8 mouse cellular contexts compared by ENCODE assay signal in genomic region chr15:27784126-27784563, GRCm38 (mm10).
DNase-seq lines count a peak whose midpoint lies in the region; ATAC-seq lines count a peak whose summit lies in the region.

No protein-coding gene starts in this region.

- peak overlapping the region; percentile 21 for H3K4me3 ChIP-seq in intestine, embryonic 16.5 days (ENCODE audit: low read length)
- H3K4me3 ChIP-seq in liver, embryonic 16.5 days (ENCODE audit: low read depth, low read length), result peak overlapping the region; percentile 21
- H3K4me3 ChIP-seq in neural tube, embryonic 15.5 days (replicated peaks), result no peak overlapping the region

- WGBS in intestine, embryonic 16.5 days, result 16% methylated on average over 10 of the region's 10 CpGs
- WGBS in liver, embryonic 16.5 days (ENCODE audit: insufficient replicate concordance), result 8% methylated on average over 10 of the region's 10 CpGs
- 11% methylated on average over 10 of the region's 10 CpGs for WGBS in neural tube, embryonic 15.5 days

- peak overlapping the region; percentile 51 for H3K4me2 ChIP-seq in intestine, embryonic 16.5 days (ENCODE audit: low read depth, low read length)
- H3K4me2 ChIP-seq in liver, embryonic 16.5 days (ENCODE audit: low read depth, low read length), result peak overlapping the region; percentile 39
- peak overlapping the region; percentile 35 for H3K4me2 ChIP-seq in neural tube, embryonic 15.5 days

- peaks cover 60% of the 10 kb centered on the region for H3K4me1 ChIP-seq in intestine, embryonic 16.5 days (ENCODE audit: control insufficient read depth, insufficient read depth, low read length)
- no peaks in the 10 kb centered on the region; the same call in 1 of the 2 replicates for H3K4me1 ChIP-seq in liver, embryonic 16.5 days (ENCODE audit: control insufficient read depth, low read depth, low read length)
- H3K4me1 ChIP-seq in neural tube, embryonic 15.5 days, result peaks cover 98% of the 10 kb centered on the region

- peak overlapping the region; percentile 88 for H3K27ac ChIP-seq in intestine, embryonic 16.5 days (ENCODE audit: low read length)
- peak overlapping the region; percentile 77 for H3K27ac ChIP-seq in liver, embryonic 16.5 days (ENCODE audit: low read length)
- H3K27ac ChIP-seq in neural tube, embryonic 15.5 days (replicated peaks), result peak overlapping the region; percentile 82

- no peaks in the 10 kb centered on the region for H3K27me3 ChIP-seq in intestine, embryonic 16.5 days (replicated peaks; ENCODE audit: control insufficient read depth, insufficient read depth, low read length)
- no peaks in the 10 kb centered on the region for H3K27me3 ChIP-seq in liver, embryonic 16.5 days (ENCODE audit: control insufficient read depth, insufficient read depth, low read depth, low read length)
- H3K27me3 ChIP-seq in neural tube, embryonic 15.5 days (replicated peaks), result no peaks in the 10 kb centered on the region

- H3K9me3 ChIP-seq in intestine, embryonic 16.5 days (ENCODE audit: control insufficient read depth, low read length), result no peaks in the 10 kb centered on the region
- H3K9me3 ChIP-seq in liver, embryonic 16.5 days (replicated peaks; ENCODE audit: control insufficient read depth, low read length), result no peaks in the 10 kb centered on the region
- no peaks in the 10 kb centered on the region for H3K9me3 ChIP-seq in neural tube, embryonic 15.5 days (replicated peaks)

- peak overlapping the region; percentile 50 for H3K9ac ChIP-seq in intestine, embryonic 16.5 days (ENCODE audit: low read depth, low read length)
- H3K9ac ChIP-seq in liver, embryonic 16.5 days (ENCODE audit: low read depth, low read length), result no peak overlapping the region
- H3K9ac ChIP-seq in neural tube, embryonic 15.5 days (replicated peaks), result peak overlapping the region; percentile 38; the same call in 1 of the 2 replicates

- peak; percentile 62 for DNase-seq in 3134 (ENCODE audit: extremely low read depth, insufficient read length, low spot score)
- DNase-seq in adrenal gland, postnatal 14 days, result peak; percentile 75
- DNase-seq in heart, adult 18-20 months, result peak; percentile 72 to 79
- no peak for DNase-seq in cerebellum, postnatal 14 days
- no peak for DNase-seq in layer of hippocampus, postnatal 14 days (ENCODE audit: low spot score in 2 of 2)

- ATAC-seq in intestine, embryonic 16.5 days, result peak; percentile 79
- ATAC-seq in liver, embryonic 16.5 days (ENCODE audit: low read depth), result no peak
- no peak for ATAC-seq in neural tube, embryonic 15.5 days (ENCODE audit: low FRiP score)

- no peaks in the 10 kb centered on the region for H3K36me3 ChIP-seq in intestine, embryonic 16.5 days (ENCODE audit: control insufficient read depth, insufficient read depth, low read length)
- no peaks in the 10 kb centered on the region for H3K36me3 ChIP-seq in liver, embryonic 16.5 days (ENCODE audit: control insufficient read depth, insufficient read depth)
- H3K36me3 ChIP-seq in neural tube, embryonic 15.5 days, result no peaks in the 10 kb centered on the region

Comparison
In these comparisons a context has a peak if more than half of its experiments do, and no peak if none do; other contexts are left out.
1. DNase-seq: peak in 3134 (single experiment), adrenal gland, postnatal 14 days (single experiment) and heart, adult 18-20 months (2 of 2); none in cerebellum, postnatal 14 days (0 of 2) and layer of hippocampus, postnatal 14 days (0 of 2).
2. Peak in every context shown above with its lines, with median percentiles within 50 percentile points of each other: H3K27ac ChIP-seq and H3K4me2 ChIP-seq.